Mouse (Mus musculus) v-Abl transformed pro-B cells (cell line): Measurements from ENCODE around the gene Olfr1283.
"Not testable (repeated sequence)": the region's sequence is repeated elsewhere in the genome, so short reads cannot be mapped to it uniquely, and the experiment has no call there.

Source experiments
- in situ Hi-C, 2 experiments: fragments of 400-800 bp; cut with MboI; formaldehyde crosslinking; loops; one replicate each; pipeline ENCODE4 v1.15.1; 2025; ENCODE audit not compliant: unreplicated experiment in 2 of 2

The Olfr1283 gene

DNA sequence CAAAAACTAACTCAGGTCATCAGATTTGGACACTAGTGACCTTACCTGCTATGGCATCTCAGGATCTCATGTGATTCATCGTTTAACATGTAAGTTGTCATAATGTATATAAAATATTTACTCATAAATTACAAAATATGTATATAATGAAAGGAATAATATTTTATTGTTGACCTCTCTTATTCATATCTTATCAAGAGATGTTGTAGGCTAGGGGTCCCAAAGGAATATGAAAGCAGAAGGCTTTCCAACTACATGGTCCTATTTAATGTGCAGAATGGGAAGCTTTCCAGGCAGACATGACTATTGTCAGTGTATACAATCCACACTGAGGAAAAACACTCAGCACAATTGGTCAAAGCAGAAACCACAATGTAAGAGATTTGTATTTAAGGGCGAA is at the start of gene Olfr1283:
Olfr1283 (plus strand) TSS at position 301 of the 400 bp plus-strand sequence.
- in situ Hi-C loops, result no loop called here

DNA sequence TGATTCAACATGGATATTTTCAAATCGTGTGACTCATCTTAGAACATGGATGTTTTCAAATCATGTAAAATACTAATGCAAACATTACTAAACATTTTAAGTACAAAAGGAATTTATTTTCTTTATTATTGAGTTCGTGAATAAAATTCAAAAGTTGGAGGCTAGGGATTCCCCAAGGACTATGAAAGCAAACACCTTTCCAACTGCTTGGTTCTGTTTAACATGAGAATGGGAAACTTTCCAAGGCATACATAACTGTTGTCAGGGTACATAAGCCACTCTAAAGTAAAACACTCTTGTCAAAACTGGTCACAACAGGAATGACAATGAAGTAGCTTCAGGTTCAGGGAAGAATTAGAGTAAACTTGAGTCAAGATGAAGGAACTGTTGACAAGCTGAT is 40.4 kb upstream of the Olfr1283 start, which contains the start of gene Olfr1281:
Olfr1281 (plus strand) TSS at position 301 of the 400 bp plus-strand sequence.
- in situ Hi-C loops, result no loop called here

DNA sequence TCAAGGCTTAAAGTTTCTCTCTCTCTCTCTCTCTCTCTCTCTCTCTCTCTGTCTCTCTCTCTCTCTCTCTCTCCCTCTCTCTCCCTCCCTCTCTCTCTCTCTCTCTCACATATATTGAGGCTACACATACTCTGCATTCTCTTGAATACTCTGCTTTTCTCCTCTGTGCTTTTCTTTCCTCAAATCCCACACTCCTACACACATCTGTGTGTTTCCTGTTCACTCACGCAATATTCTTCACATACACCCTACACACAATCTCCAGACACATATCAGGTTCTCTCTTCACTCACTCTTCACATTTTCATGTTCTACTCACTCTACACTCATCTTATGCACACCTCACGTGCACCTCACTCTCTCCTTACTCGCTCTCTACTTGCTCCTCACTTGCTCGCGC is 32.9 kb upstream of the Olfr1283 start:
- in situ Hi-C loops, result not testable (repeated sequence)

DNA sequence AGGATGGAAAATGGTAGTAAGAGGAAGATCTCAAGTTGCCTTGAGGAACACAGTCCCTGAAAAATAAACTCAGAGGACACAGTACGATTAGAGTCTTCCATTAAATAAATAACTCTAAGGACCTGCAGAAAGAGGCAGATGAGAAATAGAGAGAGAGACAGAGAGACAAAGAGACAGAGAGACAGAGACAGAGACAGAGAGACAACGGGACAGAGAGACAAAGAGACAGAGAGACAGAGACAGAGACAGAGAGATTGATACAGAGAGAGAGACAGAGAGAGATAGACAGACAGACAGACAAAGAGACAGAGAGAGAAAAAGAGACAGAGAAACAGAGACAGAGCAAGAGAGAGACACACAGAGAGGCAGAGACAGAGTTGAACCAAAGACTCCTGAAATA is 30.6 kb upstream of the Olfr1283 start, which contains the start of gene Olfr1282:
Olfr1282 (minus strand) TSS at position 101 of the 400 bp plus-strand sequence.
- in situ Hi-C loops, result no loop called here

DNA sequence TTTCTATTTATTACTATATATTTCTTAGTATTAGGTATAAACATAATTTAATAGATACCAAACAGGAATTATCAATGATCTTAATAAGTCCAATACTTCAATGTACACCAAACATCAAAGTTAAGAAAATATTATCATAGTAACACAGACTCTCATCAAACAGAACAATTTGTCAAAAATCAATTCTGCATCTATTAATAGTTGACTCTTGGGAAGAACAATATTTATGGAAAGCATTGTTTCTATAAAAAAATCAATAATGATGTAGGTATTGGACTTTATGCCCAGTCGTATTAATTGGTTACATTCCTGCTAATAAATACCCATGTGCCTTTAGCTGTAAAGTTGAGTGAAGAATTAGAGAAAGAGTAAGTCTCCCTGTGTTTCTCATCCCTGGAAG is 8.6 kb downstream of the Olfr1283 start, which contains the start of gene Olfr1284:
Olfr1284 (plus strand) TSS at position 301 of the 400 bp plus-strand sequence.
- in situ Hi-C loops, result no loop called here
